Mouse (Mus musculus): ENCODE data around the gene Ranbp3l. TPM values are rescaled to one million over a fixed set of nuclear protein-coding genes. Genes with fewer than 3 reads are reported as not detected.

The Ranbp3l gene
- polyA plus RNA-seq, 1 experiment from 2014 or later: 10.9 TPM

GRCm38 (mm10) chr15:9106303-9107074, 138.7 kb downstream of the Ranbp3l start:
- Histone ChIP-seq H3K9me3 (no peaks in the 10 kb centered on the region), H3K4me1 (no peaks in the 10 kb centered on the region), H3K27me3 (no peaks in the 10 kb centered on the region), H3K4me2 (replicated peaks) (no peak overlapping the region), H3K4me3 (no peak overlapping the region), H3K27ac (replicated peaks) (no peak overlapping the region), H3K9ac (replicated peaks) (no peak overlapping the region), H3K36me3 (peaks cover 33% of the 10 kb centered on the region)
- no peak for ATAC-seq (ENCODE audit: low FRiP score, low read depth)
- WGBS: 89% methylated on average over 13 of the region's 13 CpGs

DNA sequence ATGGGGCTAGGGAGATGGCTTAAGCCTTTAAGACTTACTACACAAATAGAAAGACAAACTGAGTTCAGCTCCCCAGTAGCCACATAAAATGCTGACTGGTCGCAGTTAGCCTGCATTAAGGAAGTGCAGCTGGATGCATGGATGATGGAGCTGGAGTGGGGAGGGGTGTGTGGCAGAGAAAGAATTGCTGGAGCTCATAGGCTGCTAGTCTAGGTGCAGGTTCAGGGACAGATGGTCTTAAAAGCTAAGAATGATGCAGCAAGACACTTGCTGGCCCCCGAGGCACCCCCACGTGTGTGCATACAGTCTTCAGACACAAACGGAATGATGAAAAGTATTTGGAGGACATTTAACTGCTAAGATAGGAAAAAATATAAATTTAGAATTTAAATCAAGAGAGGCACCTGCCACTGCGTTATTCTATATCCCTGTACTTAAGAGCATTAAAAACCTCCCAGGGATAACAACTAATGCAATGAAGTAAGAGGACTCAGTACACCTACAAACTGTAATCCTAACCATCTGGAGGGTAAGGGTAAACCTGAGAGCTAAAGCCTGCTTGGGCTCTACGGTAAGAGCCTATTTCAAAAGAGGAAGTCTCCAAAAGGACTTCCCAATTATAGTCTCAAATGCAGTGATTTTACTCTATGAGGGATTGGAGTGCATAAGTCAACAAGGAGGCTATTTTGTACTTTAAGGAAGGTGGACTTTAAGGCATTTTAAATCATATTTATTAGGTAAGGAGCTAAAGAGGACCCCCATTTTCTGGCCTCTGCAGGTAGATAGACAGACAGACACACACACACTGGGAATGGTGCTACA, 143.0 kb downstream of the Ranbp3l start:
- peaks cover 52% of the 10 kb centered on the region for H3K36me3 ChIP-seq
- H3K27me3 ChIP-seq: no peaks in the 10 kb centered on the region
- no peak overlapping the region for H3K27ac ChIP-seq (replicated peaks)
- no peaks in the 10 kb centered on the region for H3K9me3 ChIP-seq
- no peak overlapping the region for H3K9ac ChIP-seq (replicated peaks)
- ATAC-seq (ENCODE audit: low FRiP score, low read depth): no peak
- H3K4me2 ChIP-seq (replicated peaks): no peak overlapping the region
- H3K4me3 ChIP-seq: no peak overlapping the region
- H3K4me1 ChIP-seq: no peaks in the 10 kb centered on the region
- 84% methylated on average over 6 of the region's 6 CpGs for WGBS

DNA sequence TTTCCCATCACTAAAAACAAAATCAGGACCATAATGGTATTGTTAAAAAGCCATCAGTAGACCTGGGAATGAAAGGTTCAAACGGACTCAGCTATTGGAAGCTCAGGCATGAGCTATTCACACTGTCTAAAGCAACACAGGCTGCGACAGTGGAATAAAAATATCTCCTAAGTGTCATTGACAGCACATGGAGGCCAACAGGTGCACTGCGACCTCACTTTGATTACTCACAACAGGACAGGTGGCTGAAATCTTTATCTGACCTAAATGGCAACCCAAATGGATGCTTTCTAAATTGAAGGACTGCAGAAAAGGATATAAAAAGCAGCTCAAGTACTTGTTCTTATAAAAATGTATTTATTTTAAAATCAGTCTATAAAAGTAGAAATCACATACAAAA, 143.9 kb downstream of the Ranbp3l start:
- Histone ChIP-seq H3K36me3 (peaks cover 54% of the 10 kb centered on the region), H3K9me3 (no peaks in the 10 kb centered on the region), H3K4me2 (replicated peaks) (no peak overlapping the region), H3K27ac (replicated peaks) (no peak overlapping the region), H3K4me1 (no peaks in the 10 kb centered on the region), H3K4me3 (no peak overlapping the region), H3K9ac (replicated peaks) (no peak overlapping the region), H3K27me3 (no peaks in the 10 kb centered on the region)
- 90% methylated on average over 3 of the region's 3 CpGs for WGBS
- ATAC-seq (ENCODE audit: low FRiP score, low read depth): no peak

DNA sequence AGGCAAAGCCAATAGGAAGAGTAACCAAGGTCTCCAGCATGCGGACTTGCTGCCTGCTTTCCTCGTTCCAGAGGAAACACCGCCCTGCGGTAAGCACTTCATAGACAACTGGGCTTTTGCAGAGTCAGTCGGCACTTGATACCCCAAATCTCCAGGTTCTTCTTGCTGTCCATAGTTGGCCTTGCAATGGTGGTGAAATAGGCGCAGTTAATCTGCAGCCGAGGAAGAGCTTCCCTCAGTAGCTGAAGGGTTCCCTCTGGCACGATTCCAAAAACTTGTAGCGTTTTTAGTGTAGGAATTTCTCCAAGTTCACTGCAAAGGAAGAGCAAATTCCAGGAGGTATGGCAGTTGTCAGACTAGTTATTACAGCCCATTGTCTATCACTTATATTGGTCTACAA, 145.8 kb downstream of the Ranbp3l start:
- H3K9ac ChIP-seq (replicated peaks): no peak overlapping the region
- 89% methylated on average over 9 of the region's 9 CpGs for WGBS
- no peaks in the 10 kb centered on the region for H3K27me3 ChIP-seq
- no peak overlapping the region for H3K27ac ChIP-seq (replicated peaks)
- no peaks in the 10 kb centered on the region for H3K9me3 ChIP-seq
- H3K36me3 ChIP-seq: peaks cover 58% of the 10 kb centered on the region
- no peak overlapping the region for H3K4me3 ChIP-seq
- no peak for ATAC-seq (ENCODE audit: low FRiP score, low read depth)
- H3K4me2 ChIP-seq (replicated peaks): no peak overlapping the region
- no peaks in the 10 kb centered on the region for H3K4me1 ChIP-seq

DNA sequence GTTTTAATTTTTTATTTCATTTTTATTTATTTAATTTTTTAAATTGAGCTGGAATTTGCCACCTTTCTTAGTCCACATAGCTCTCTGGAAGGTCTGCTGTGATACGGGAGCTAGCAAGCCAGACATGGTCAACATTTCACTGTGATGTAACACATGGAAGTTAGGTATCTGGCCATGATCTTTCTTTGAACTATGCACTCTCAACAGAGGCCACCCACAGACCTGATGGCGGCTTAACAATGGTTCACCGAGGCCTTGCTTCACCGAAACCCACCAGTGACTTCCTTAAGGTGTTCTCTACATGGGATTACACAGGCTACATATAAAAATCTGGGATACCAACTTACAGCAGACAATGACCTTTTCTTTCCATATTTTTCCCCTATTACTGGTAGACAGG, 146.4 kb downstream of the Ranbp3l start:
- WGBS: 74% methylated on average over 4 of the region's 4 CpGs

DNA sequence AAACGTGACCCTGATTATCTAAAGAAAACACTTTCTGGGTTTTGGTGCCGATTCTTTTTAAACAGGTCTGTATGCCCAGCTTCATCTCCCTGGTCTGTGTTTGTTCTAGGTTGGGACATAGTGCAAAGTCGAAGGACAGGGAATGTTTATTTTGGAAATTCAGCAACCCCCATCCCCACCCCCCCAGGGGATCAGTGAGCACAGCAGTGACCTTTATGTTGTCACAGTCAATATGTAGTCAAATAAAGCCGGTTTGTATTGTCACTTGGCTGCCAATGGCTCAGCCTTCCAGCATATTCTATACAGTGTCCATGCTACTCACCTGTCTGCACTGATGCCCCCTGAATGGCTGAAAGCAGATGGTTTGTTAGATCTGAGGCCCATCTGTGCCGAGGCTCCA, 146.8 kb downstream of the Ranbp3l start:
- Histone ChIP-seq H3K4me2 (replicated peaks) (no peak overlapping the region), H3K4me1 (no peaks in the 10 kb centered on the region), H3K4me3 (no peak overlapping the region), H3K9ac (replicated peaks) (no peak overlapping the region), H3K27ac (replicated peaks) (no peak overlapping the region), H3K36me3 (peaks cover 69% of the 10 kb centered on the region), H3K27me3 (no peaks in the 10 kb centered on the region), H3K9me3 (no peaks in the 10 kb centered on the region)
- WGBS: 81% methylated on average over 5 of the region's 5 CpGs
- no peak for ATAC-seq (ENCODE audit: low FRiP score, low read depth)

More for the DNA sequence above, 146.4 kb downstream of the Ranbp3l start:
- H3K36me3 ChIP-seq: peaks cover 64% of the 10 kb centered on the region
- no peak overlapping the region for H3K9ac ChIP-seq (replicated peaks)
- no peak overlapping the region for H3K4me3 ChIP-seq
- H3K4me1 ChIP-seq: no peaks in the 10 kb centered on the region
- no peak overlapping the region for H3K4me2 ChIP-seq (replicated peaks)
- no peaks in the 10 kb centered on the region for H3K27me3 ChIP-seq
- H3K27ac ChIP-seq (replicated peaks): no peak overlapping the region
- ATAC-seq (ENCODE audit: low FRiP score, low read depth): no peak
- no peaks in the 10 kb centered on the region for H3K9me3 ChIP-seq

Other genes with a start within 250 kb of the Ranbp3l start
- gene Nadk2, start 103.3 kb downstream of the Ranbp3l start, polyA plus RNA-seq (2016; fragmentation: Nextera tagmentation; extraction: Ambion mirVana): 35.3 and 36.5 TPM in 2 replicates
- gene Lmbrd2, start 172.6 kb downstream of the Ranbp3l start, polyA plus RNA-seq (2016; fragmentation: Nextera tagmentation; extraction: Ambion mirVana): 3.4 and 3.5 TPM in 2 replicates
- 85.9 and 86.1 TPM in 2 replicates for gene Skp2, start 187.5 kb downstream of the Ranbp3l start, polyA plus RNA-seq (2016; fragmentation: Nextera tagmentation; extraction: Ambion mirVana)

Measured in midbrain, embryonic 12.5 days (tissue).